Mouse (Mus musculus): ENCODE data around the gene Cnga3.

Cnga3 gene

GRCm38 (mm10) chr1:37214144-37214543 lies at the start of gene Cnga3:
Gene Cnga3 (plus strand): TSS chr1:37214434.
- DNase-seq, result no peak

- no peak for DNase-seq
Observed at GRCm38 (mm10) chr1:37166066-37166465, 48.2 kb upstream of the Cnga3 start.

- DNase-seq, result no peak
Observed at GRCm38 (mm10) chr1:37167918-37168317, 46.3 kb upstream of the Cnga3 start.

GRCm38 (mm10) chr1:37177874-37178273 lies 36.4 kb upstream of the Cnga3 start:
- DNase-seq, result no peak

- no peak for DNase-seq
Observed at GRCm38 (mm10) chr1:37179852-37180251, 34.4 kb upstream of the Cnga3 start.

- no peak for DNase-seq
Observed at GRCm38 (mm10) chr1:37187050-37187449, 27.2 kb upstream of the Cnga3 start.

GRCm38 (mm10) chr1:37194607-37195006 lies 19.6 kb upstream of the Cnga3 start:
- DNase-seq, result no peak

- DNase-seq, result no peak
Observed at GRCm38 (mm10) chr1:37201406-37201805, 12.8 kb upstream of the Cnga3 start.

GRCm38 (mm10) chr1:37207743-37208142 lies 6.5 kb upstream of the Cnga3 start:
- no peak for DNase-seq

GRCm38 (mm10) chr1:37212375-37212774 lies 1.9 kb upstream of the Cnga3 start:
- no peak for DNase-seq

- DNase-seq, result peak in 1 of 2 experiments; percentile 30
Observed at GRCm38 (mm10) chr1:37218386-37218785, 4.2 kb downstream of the Cnga3 start.

- no peak for DNase-seq
Observed at GRCm38 (mm10) chr1:37219593-37219992, 5.4 kb downstream of the Cnga3 start.

GRCm38 (mm10) chr1:37220134-37220907 lies 6.1 kb downstream of the Cnga3 start:
- peak; percentile 20 to 43 for DNase-seq

GRCm38 (mm10) chr1:37222002-37222401 lies 7.8 kb downstream of the Cnga3 start:
- DNase-seq, result no peak

- no peak for DNase-seq
Observed at GRCm38 (mm10) chr1:37230404-37230803, 16.2 kb downstream of the Cnga3 start.

GRCm38 (mm10) chr1:37231295-37231701 lies 17.1 kb downstream of the Cnga3 start:
- no peak for DNase-seq

GRCm38 (mm10) chr1:37239045-37239635 lies 24.9 kb downstream of the Cnga3 start:
- no peak for DNase-seq

- no peak for DNase-seq
Observed at GRCm38 (mm10) chr1:37242253-37242652, 28.0 kb downstream of the Cnga3 start.

- no peak for DNase-seq
Observed at GRCm38 (mm10) chr1:37246476-37246875, 32.2 kb downstream of the Cnga3 start.

GRCm38 (mm10) chr1:37248406-37248805 lies 34.2 kb downstream of the Cnga3 start:
- DNase-seq, result peak in 1 of 2 experiments; percentile 25

- peak; percentile 87 to 93 for DNase-seq
Observed at GRCm38 (mm10) chr1:37250643-37251310, 36.5 kb downstream of the Cnga3 start.

GRCm38 (mm10) chr1:37258443-37258842 lies 44.2 kb downstream of the Cnga3 start:
- DNase-seq, result no peak

GRCm38 (mm10) chr1:37272464-37272863 lies 58.2 kb downstream of the Cnga3 start:
- DNase-seq, result peak; percentile 69 to 77

GRCm38 (mm10) chr1:37286556-37286955 lies 72.3 kb downstream of the Cnga3 start:
- DNase-seq, result no peak
